Mouse (Mus musculus): ENCODE results near the gene Kcns3. TPM values are rescaled to one million over a fixed set of nuclear protein-coding genes. Genes with fewer than 3 reads are reported as not detected.

Gene Kcns3
- polyA plus RNA-seq (2012; rRNA removed; ENCODE audit: low replicate concordance): 9.5 and 28.5 TPM in 2 replicates

DNA sequence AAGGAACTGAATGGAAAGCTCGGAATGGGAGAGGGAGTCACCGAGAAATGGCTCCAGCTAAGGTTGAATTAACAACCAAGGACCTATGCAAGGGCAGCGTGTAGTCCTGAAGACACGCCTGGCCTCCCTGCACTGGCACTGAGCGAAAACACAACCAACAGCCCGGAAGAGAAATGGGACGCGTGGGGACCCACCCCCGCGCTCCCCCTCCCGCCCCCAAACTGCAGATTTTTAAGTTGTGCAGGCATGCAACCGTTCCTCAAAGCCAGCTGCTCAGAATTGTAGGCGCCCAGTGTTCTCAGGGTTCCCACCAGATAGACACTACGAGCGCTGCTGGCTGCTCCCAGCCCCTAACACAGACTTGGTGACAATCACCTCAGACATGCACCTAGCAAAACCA lies at the start of gene Kcns3:
Gene Kcns3, minus strand, starts transcription at position 42 of the 400 bp plus-strand sequence.

Other genes with a start within 250 kb of the Kcns3 start
- gene Msgn1, start 57.9 kb upstream of the Kcns3 start, polyA plus RNA-seq (2012; rRNA removed; ENCODE audit: low replicate concordance): not detected in 2 replicates
- gene Gen1, start 114.7 kb upstream of the Kcns3 start, polyA plus RNA-seq (2012; rRNA removed; ENCODE audit: low replicate concordance): 0.09 and 0.75 TPM in 2 replicates
- gene Smc6, start 114.8 kb upstream of the Kcns3 start, polyA plus RNA-seq (2012; rRNA removed; ENCODE audit: low replicate concordance): 10.9 and 14.0 TPM in 2 replicates